Mouse (Mus musculus) hindbrain, embryonic 13.5 days (tissue): ENCODE data around the gene Nudt11. TPM values are rescaled to one million over a fixed set of nuclear protein-coding genes. Genes with fewer than 3 reads are reported as not detected.
"Not testable (repeated sequence)": the region's sequence is repeated elsewhere in the genome, so short reads cannot be mapped to it uniquely, and the experiment has no call there.

Experiments used
- ATAC-seq: fragments of 200-750 bp; cut with Nextera tagmentation; 2 replicates; pipeline ENCODE4 v1.8.0; 2017; ENCODE audit warnings: moderate TSS enrichment; ENCODE audit not compliant: low FRiP score
- H3K27ac ChIP-seq: fragments of 300-500 bp; sonication (generic); 2 replicates; pipeline ENCODE4 v1.5.1; 2015; ENCODE audit warnings: inconsistent platforms, mild to moderate bottlenecking, moderate library complexity
- H3K27me3 ChIP-seq: fragments of 300-500 bp; sonication (generic); 2 replicates; pipeline ENCODE4 v1.6.1; 2015; ENCODE audit warnings: mild to moderate bottlenecking, inconsistent platforms
- H3K36me3 ChIP-seq: fragments of 300-500 bp; sonication (generic); 2 replicates; pipeline ENCODE4 v1.6.1; 2015; ENCODE audit warnings: mild to moderate bottlenecking, inconsistent platforms
- H3K4me1 ChIP-seq: fragments of 300-500 bp; sonication (generic); replicated peaks from 2 replicates; pipeline ENCODE4 v1.6.1; 2015; ENCODE audit warnings: inconsistent platforms
- H3K4me2 ChIP-seq: fragments of 300-500 bp; sonication (generic); 2 replicates; pipeline ENCODE4 v1.6.1; 2015; ENCODE audit warnings: inconsistent platforms, mild to moderate bottlenecking, moderate library complexity
- H3K4me3 ChIP-seq: fragments of 300-500 bp; sonication (generic); 2 replicates; pipeline ENCODE4 v1.5.1; 2015; ENCODE audit warnings: mild to moderate bottlenecking, inconsistent platforms
- H3K9ac ChIP-seq: fragments of 300-500 bp; sonication (generic); 2 replicates; pipeline ENCODE4 v1.6.1; 2015; ENCODE audit warnings: mild to moderate bottlenecking, inconsistent platforms
- H3K9me3 ChIP-seq: fragments of 300-500 bp; sonication (generic); 2 replicates; pipeline ENCODE4 v1.6.1; 2016; ENCODE audit warnings: inconsistent platforms
- WGBS: fragments of 180-500 bp; shearing (Covaris S2); methylation state at CpG from one replicate; pipeline ENCODE4 v1.1.7; 2015; 5-methylcytosine and 5-hydroxymethylcytosine counted together
- microRNA-seq: library from miRNA; unstranded; fragments of <30 nt; microRNA quantifications from one replicate; pipeline ENCODE4, GENCODE M21; 2016
- polyA plus RNA-seq: library from polyadenylated mRNA; unstranded; fragments of >200 nt; fragmentation: Nextera tagmentation; extraction: Ambion mirVana; gene quantifications from 2 replicates; pipeline ENCODE4 v1.2.1, GENCODE M21; 2015

The Nudt11 gene
- polyA plus RNA-seq, result 18.1 and 19.0 TPM in 2 replicates

GRCm38 (mm10) chrX:6047066-6047935 is at the start of gene Nudt11:
Gene Nudt11, plus strand, starts transcription at chrX:6047453.
- Histone ChIP-seq H3K4me2 (peak within 1 kb of the TSS; percentile 52; the same call in 1 of the 2 replicates), H3K4me1 (peaks cover 12% of the 10 kb centered on the region; the same call in 1 of the 2 replicates), H3K27ac (peak within 1 kb of the TSS; percentile 79), H3K4me3 (peak within 1 kb of the TSS; percentile 43)
- ATAC-seq, result peak; percentile 92
- H3K36me3 ChIP-seq, H3K27me3 ChIP-seq, H3K9me3 ChIP-seq, H3K9ac ChIP-seq: not testable (repeated sequence)
- WGBS, result no CpG with 5 or more reads among the region's 121 CpGs

GRCm38 (mm10) chrX:6047936-6048614 is 822 bp downstream of the Nudt11 start:
- peak overlapping the region; percentile 52 for H3K4me2 ChIP-seq
- H3K9ac ChIP-seq, result not testable (repeated sequence)
- 17% methylated on average over 1 of the region's 60 CpGs for WGBS

GRCm38 (mm10) chrX:6061563-6061962 is 14.3 kb downstream of the Nudt11 start:
- no peak for ATAC-seq
- Histone ChIP-seq H3K4me3 (no peak overlapping the region), H3K27me3 (no peaks in the 10 kb centered on the region), H3K36me3 (no peaks in the 10 kb centered on the region), H3K27ac (no peak overlapping the region), H3K9me3 (no peaks in the 10 kb centered on the region), H3K4me2 (no peak overlapping the region), H3K9ac (no peak overlapping the region), H3K4me1 (no peaks in the 10 kb centered on the region)
- 85% methylated on average over 1 of the region's 1 CpGs for WGBS

More at GRCm38 (mm10) chrX:6047936-6048614, 822 bp downstream of the Nudt11 start:
- Histone ChIP-seq H3K27ac (peak overlapping the region; percentile 79), H3K4me3 (peak overlapping the region; percentile 43), H3K4me1 (peaks cover 12% of the 10 kb centered on the region; the same call in 1 of the 2 replicates)
- not testable (repeated sequence) for H3K27me3 ChIP-seq, H3K36me3 ChIP-seq, H3K9me3 ChIP-seq
- peak; percentile 77 for ATAC-seq

- no peak for ATAC-seq
- H3K27ac ChIP-seq, result no peak within 1 kb of the TSS
- no peaks in the 10 kb centered on the region for H3K4me1 ChIP-seq
- H3K9me3 ChIP-seq, result peaks cover 20% of the 10 kb centered on the region
- H3K36me3 ChIP-seq, result no peaks in the 10 kb centered on the region; the same call in 1 of the 2 replicates
- H3K27me3 ChIP-seq, result no peaks in the 10 kb centered on the region
- H3K9ac ChIP-seq, result no peak within 1 kb of the TSS
- 89% methylated on average over 39 of the region's 39 CpGs for WGBS
- no peak within 1 kb of the TSS for H3K4me3 ChIP-seq
- H3K4me2 ChIP-seq, result no peak within 1 kb of the TSS
Measured at GRCm38 (mm10) chrX:6082954-6083680, 35.9 kb downstream of the Nudt11 start, which contains the start of gene AU022751. Gene AU022751, minus strand, starts transcription at chrX:6083419.

GRCm38 (mm10) chrX:6091547-6091946 is 44.3 kb downstream of the Nudt11 start:
- Histone ChIP-seq H3K27me3 (no peaks in the 10 kb centered on the region), H3K27ac (peak overlapping the region; percentile 72), H3K9me3 (no peaks in the 10 kb centered on the region), H3K4me1 (no peaks in the 10 kb centered on the region), H3K36me3 (no peaks in the 10 kb centered on the region), H3K4me3 (peak overlapping the region; percentile 48), H3K9ac (peak overlapping the region; percentile 71), H3K4me2 (peak overlapping the region; percentile 57)
- WGBS, result 24% methylated on average over 12 of the region's 12 CpGs
- ATAC-seq, result peak; percentile 74

- Histone ChIP-seq H3K36me3 (no peaks in the 10 kb centered on the region), H3K4me1 (no peaks in the 10 kb centered on the region), H3K9ac (peak overlapping the region; percentile 71), H3K27me3 (no peaks in the 10 kb centered on the region), H3K27ac (peak overlapping the region; percentile 72), H3K9me3 (no peaks in the 10 kb centered on the region), H3K4me2 (peak overlapping the region; percentile 57), H3K4me3 (peak overlapping the region; percentile 48)
- 12% methylated on average over 28 of the region's 30 CpGs for WGBS
- ATAC-seq, result peak; percentile 97
Measured at GRCm38 (mm10) chrX:6091996-6092757, 44.9 kb downstream of the Nudt11 start.

Small RNAs within 50 kb of the gene (microRNA-seq; reads per million reads assigned to microRNA genes)
- gene Gm27360, result not detected

Other genes starting within 250 kb of the Nudt11 start
- gene AU022751, start 36.0 kb downstream of the Nudt11 start, polyA plus RNA-seq, result 0.14 TPM in 1 of 2 replicates, not detected in the other
- 50.1 and 53.7 TPM in 2 replicates for gene Nudt10, start 125.6 kb downstream of the Nudt11 start, polyA plus RNA-seq